8 mouse cellular contexts compared by ENCODE assay signal in the genomic region with DNA sequence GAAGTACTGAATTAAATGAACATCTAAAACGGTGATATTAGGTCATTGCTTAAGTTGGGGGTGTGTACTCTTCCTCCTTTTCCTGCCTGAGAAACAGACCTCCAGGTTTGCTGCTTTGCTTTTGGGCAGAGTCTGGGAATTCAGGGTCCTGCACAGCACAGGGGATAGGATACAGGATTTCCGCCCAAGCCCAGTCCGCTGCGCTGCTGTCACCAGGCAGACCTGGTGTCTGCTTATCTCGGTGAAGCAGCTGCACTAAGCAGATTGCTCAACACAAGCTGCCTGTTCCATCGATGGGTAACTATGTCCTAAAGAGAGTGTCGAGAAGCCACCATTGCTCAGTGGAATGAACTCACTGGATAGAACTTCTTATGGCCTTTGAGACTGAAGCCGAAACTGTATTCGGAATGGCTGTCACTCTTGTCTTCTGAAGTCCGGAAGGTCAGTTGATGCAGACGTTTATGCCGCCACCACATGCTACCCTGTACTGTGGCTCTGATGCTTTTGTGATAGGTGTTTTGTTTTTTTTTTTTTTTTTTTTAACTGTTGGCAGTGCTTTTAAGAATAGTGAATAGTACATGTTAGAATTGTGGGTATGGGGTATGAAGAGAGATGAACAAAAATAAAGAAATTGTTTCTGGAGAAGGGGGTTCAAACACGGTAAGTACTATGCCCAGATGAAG.
A peak's percentile ranks its signal among the peaks of the same experiment; 100 is the strongest.
DNase-seq lines count a peak whose midpoint lies in the region; TF ChIP-seq lines count a peak whose summit lies in the region.

No protein-coding gene starts in this region.

- H3K4me3 ChIP-seq in bone marrow, adult 2 months (replicated peaks; ENCODE audit: control insufficient read depth, low read depth, low read length): peak overlapping the region; percentile 75
- H3K4me3 ChIP-seq in heart, embryonic 10.5 days: peak overlapping the region; percentile 49
- H3K4me3 ChIP-seq in macrophage (ENCODE audit: inconsistent target): peak overlapping the region; percentile 17

- H3K4me1 ChIP-seq in bone marrow, adult 2 months (ENCODE audit: control insufficient read depth, insufficient read depth, low read length): peaks cover 16% of the 10 kb centered on the region
- peaks cover 55% of the 10 kb centered on the region for H3K4me1 ChIP-seq in heart, embryonic 10.5 days

- WGBS in bone marrow, adult 2 months: 9% methylated on average over 13 of the region's 13 CpGs
- 26% methylated on average over 13 of the region's 13 CpGs for WGBS in heart, embryonic 10.5 days
- WGBS in macrophage (ENCODE audit: missing documents): 14% methylated on average over 13 of the region's 13 CpGs

- H3K36me3 ChIP-seq in heart, embryonic 10.5 days: peaks cover 51% of the 10 kb centered on the region
- H3K36me3 ChIP-seq in macrophage (ENCODE audit: inconsistent target): no peaks in the 10 kb centered on the region

- H3K9me3 ChIP-seq in heart, embryonic 10.5 days: no peaks in the 10 kb centered on the region

- no peak for TF ChIP-seq CTCF in bone marrow, adult 2 months (IDR thresholded peaks at IDR 0.05; ENCODE audit: control insufficient read depth, insufficient read depth, low read length)

- H3K27ac ChIP-seq in bone marrow, adult 2 months (ENCODE audit: control insufficient read depth, insufficient read depth, low read depth, low read length, poor library complexity): peak overlapping the region; percentile 85
- H3K27ac ChIP-seq in heart, embryonic 10.5 days: peak overlapping the region; percentile 84
- H3K27ac ChIP-seq in macrophage: peak overlapping the region; percentile 17; the same call in 1 of the 2 replicates

- no peaks in the 10 kb centered on the region; the same call in 1 of the 2 replicates for H3K79me2 ChIP-seq in macrophage (ENCODE audit: inconsistent target)

- 0 out of 2 replicates have a peak, but pooled peaks have one; percentile 31 for TF ChIP-seq POLR2A in bone marrow, adult 2 months (IDR thresholded peaks at IDR 0.05; ENCODE audit: borderline replicate concordance, control insufficient read depth, low read depth, low read length)

- peak; percentile 75 to 85 for DNase-seq in adrenal gland, adult (ENCODE audit: inconsistent age in 2 of 2, low spot score in 1 of 2)
- no peak for DNase-seq in adrenal gland, postnatal 4 days (ENCODE audit: low spot score in 2 of 2)
- DNase-seq in heart, embryonic 10.5 days (ENCODE audit: low spot score): peak; percentile 94
- DNase-seq in kidney, postnatal 10 days: peak; percentile 64
- DNase-seq in yolk sac, embryonic 10.5 days (ENCODE audit: low spot score): peak; percentile 77
- no peak for DNase-seq in frontal cortex, postnatal 25 days (ENCODE audit: low spot score in 2 of 2)

- H3K27me3 ChIP-seq in heart, embryonic 10.5 days (ENCODE audit: insufficient read depth, poor library complexity, severe bottlenecking): no peaks in the 10 kb centered on the region

Comparison
In these comparisons a context has a peak if more than half of its experiments do, and no peak if none do; other contexts are left out.
1. DNase-seq: peak in adrenal gland, adult (2 of 2), heart, embryonic 10.5 days (single experiment), kidney, postnatal 10 days (single experiment) and yolk sac, embryonic 10.5 days (single experiment); none in adrenal gland, postnatal 4 days (0 of 2) and frontal cortex, postnatal 25 days (0 of 2).
2. H3K27ac ChIP-seq: peak in every context shown above with its lines; median percentile 85 in bone marrow, adult 2 months; 84 in heart, embryonic 10.5 days; 17 in macrophage.
3. H3K4me3 ChIP-seq: peak in every context shown above with its lines; median percentile 75 in bone marrow, adult 2 months; 49 in heart, embryonic 10.5 days; 17 in macrophage.